Mouse (Mus musculus) gastrocnemius, adult 2 months (tissue): Measurements from ENCODE around the gene Uck2. TPM values are rescaled to one million over a fixed set of nuclear protein-coding genes. Genes with fewer than 3 reads are reported as not detected.

ENCODE experiments used
- DNase-seq: peaks from one replicate; pipeline ENCODE4 v3.0.0; 2022
- H3K27ac ChIP-seq: fragments of 200-600 bp; 2 replicates; pipeline ENCODE4 v1.8.1; 2022; ENCODE audit warnings: mild to moderate bottlenecking
- H3K4me3 ChIP-seq: fragments of 200-600 bp; 2 replicates; pipeline ENCODE4 v1.8.1; 2022; ENCODE audit warnings: mild to moderate bottlenecking, moderate library complexity
- CTCF ChIP-seq: fragments of 200-600 bp; IDR thresholded peaks from 2 replicates; pipeline ENCODE4 v1.8.1; 2022; ENCODE audit warnings: antibody characterized with exemption, mild to moderate bottlenecking, moderate library complexity
- intact Hi-C: fragments of 180-260 bp; cut with DNase I; formaldehyde crosslinking; loops from one replicate; pipeline ENCODE4 v1.15.1; 2025
- total RNA-seq, 2 experiments: library from RNA; stranded (reverse); gene quantifications; 2 replicates each; pipeline ENCODE4 v1.2.3; 2021

Uck2 gene
- total RNA-seq, 2 experiments from 2014 or later: 14.1 to 22.4 TPM

DNA sequence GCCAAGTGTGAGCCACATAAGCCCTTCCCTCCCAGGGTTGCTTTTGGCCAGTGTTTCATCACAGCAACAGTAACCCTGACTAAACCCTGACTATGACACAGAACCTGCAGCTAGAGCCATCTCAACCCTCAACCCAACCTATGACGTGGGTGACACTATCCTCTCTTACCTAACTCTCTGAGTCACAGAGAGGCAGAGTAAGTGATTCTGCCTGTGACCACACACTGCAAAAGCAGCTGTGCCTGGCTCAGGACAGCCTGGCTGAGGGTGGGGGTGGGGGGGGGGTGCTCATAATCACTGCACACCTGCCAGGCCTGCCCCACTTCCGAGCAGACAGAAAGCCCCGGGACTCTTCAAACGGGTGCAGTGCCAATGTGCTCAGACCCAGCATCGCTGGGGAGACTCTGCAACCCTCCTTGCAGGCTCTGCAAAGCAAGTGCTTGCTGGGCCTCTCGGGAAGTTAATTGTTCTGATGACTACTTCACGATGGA is 42.9 kb downstream of the Uck2 start:
- no peak overlapping the region for H3K27ac ChIP-seq
- intact Hi-C loops: no loop called here
- H3K4me3 ChIP-seq: no peak overlapping the region
- no peak for TF ChIP-seq CTCF
- no peak for DNase-seq

DNA sequence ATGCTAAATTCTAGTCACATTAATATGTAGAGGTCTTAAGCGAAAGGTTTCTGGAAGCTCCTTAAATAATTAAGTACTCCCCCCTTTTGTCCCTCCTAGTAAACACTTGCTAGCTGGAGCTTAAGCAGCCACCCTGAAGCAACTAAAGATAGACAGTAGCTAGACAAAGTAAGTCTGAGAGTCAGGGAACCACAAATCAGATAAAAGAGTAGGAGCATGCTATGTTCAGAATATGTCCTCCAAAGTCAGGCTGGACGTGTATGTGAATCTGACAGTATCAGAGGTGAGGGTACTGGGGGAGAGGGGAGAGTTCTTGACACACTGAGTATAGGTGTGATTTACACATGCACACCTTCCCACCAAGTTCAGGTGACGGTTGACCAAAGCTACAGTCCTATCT is 43.6 kb downstream of the Uck2 start:
- TF ChIP-seq CTCF: no peak
- intact Hi-C loops: no loop called here
- Histone ChIP-seq H3K27ac (no peak overlapping the region), H3K4me3 (no peak overlapping the region)
- DNase-seq: no peak

DNA sequence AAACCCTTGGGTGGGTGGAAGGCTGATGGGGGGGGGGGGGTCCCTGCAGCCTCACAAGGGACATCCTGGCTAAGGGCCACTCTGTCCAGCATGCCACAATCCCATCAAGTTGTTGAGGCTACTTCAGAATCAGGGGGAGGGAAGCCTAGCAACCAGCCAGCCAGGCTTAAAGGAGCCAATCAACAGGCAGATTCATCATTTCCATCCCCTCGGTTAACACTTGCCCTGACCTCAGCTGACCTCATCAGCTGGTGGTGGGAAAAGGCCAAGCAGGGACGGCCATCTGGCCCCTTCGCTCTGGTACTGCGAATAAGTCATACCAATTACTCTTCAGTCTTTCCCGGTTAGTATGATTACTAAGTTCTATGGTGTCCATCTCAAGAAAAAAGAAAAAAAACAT is 44.8 kb downstream of the Uck2 start:
- no peak for TF ChIP-seq CTCF
- intact Hi-C loops: no loop called here
- DNase-seq: peak; percentile 42
- no peak overlapping the region for H3K27ac ChIP-seq
- H3K4me3 ChIP-seq: no peak overlapping the region

DNA sequence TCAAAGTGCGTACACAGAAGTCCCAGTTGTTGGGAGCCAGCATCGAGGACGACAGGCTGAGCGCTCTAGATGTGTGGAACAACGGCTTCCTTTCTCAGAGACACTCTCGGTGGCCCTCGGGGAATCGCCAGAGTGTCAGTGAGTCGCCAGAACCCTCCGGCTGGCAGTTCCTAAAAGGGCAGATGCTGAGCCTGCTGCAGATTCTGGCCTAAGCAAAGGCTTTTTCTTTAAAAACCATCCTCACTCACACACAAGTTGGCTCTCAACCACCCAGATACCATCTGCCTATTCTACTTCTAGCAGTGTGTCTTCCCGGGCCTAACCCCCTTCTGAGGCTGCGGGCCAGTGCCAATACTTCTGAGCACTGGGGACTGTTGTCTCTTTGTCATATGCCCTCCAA is 45.2 kb downstream of the Uck2 start:
- Histone ChIP-seq H3K27ac (no peak overlapping the region), H3K4me3 (no peak overlapping the region)
- intact Hi-C loops: no loop called here
- no peak for DNase-seq
- TF ChIP-seq CTCF: no peak

DNA sequence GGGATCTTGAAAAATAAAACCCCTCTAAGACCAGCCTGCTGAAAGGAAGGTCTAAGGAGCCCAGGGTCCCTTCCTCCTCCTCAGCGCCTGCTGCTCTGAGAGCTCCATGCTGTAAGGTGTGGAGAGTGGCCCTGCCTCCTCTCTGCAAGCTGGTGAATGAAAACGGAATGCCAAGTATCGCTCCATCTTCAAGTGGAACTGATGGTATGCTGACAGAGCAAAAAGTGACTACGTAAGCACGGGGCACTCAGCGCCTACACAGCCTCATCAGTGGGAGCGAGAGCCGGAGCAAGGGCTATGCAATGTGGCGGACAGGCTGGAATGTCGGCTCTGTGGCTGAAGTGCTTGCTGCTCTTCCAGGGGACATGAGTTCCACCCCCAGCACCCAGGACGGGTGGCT is 47.3 kb downstream of the Uck2 start:
- Histone ChIP-seq H3K4me3 (no peak overlapping the region), H3K27ac (no peak overlapping the region)
- no peak for DNase-seq
- no peak for TF ChIP-seq CTCF
- intact Hi-C loops: no loop called here

DNA sequence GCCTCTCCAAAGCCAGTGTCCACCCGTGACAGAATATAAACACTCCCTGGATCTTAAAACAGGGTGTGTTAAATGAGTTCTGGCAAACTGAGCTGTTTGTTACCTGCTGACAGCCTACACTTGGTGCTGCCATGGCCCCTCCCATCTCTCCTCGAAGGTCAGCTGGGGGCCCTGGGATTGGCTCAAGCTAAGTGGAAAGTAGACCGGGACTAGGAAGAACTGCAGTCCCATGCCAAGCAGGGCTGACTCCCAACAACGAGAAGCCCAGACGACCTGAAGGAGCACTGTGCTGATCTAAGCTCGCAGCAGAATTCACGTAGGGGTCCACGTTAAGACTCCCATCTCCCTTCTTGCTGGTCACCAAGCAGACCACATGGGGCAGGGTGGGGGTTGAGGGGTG is 48.3 kb downstream of the Uck2 start:
- no peak for TF ChIP-seq CTCF
- peak; percentile 69 for DNase-seq
- intact Hi-C loops: no loop called here

DNA sequence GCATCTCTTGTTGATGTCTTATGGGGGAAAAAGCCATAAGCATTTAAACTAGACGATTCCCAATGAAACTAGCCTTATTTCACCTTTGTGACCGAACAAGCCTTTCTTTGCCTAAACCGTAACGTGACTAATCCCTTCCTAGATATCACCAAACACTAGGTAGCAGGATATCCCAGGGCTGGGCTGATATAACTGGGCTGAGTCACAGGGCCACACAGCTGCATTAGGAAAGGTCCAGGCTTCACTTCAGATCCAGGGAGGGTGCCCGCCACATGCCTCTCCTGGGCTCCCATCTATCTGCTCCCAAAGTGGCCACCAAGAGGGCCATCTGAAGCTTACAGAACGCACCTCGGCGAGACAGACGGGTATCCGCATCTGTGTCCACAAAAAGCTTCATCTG is 50.8 kb downstream of the Uck2 start:
- DNase-seq: no peak
- intact Hi-C loops: loop anchor here (5.0 kb wide), 1 partner anchor 33 kb away; no protein-coding TSS in a partner anchor
- no peak for TF ChIP-seq CTCF
- Histone ChIP-seq H3K4me3 (no peak overlapping the region), H3K27ac (no peak overlapping the region)

More for the DNA sequence above, 48.3 kb downstream of the Uck2 start:
- no peak overlapping the region for H3K4me3 ChIP-seq
- no peak overlapping the region for H3K27ac ChIP-seq

DNA sequence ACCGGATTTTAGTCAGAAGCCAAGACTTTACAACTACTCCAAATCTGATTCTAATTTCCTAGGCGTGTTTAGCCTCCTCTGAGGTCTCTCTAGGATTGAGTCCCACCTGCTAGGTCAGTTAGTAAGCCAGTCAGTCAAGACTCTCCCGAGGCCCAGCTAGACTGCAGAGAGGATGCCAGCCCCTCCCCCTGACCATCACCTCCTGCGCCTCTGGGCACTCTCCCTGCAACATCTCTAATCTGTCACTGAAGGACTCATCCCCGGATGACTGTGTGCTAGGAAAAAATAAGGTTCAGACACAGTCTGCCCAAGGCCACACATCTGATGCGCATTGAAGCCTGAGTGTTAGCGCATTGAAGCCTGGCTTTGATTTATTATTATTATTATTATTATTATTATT is 52.2 kb downstream of the Uck2 start:
- Histone ChIP-seq H3K4me3 (no peak overlapping the region), H3K27ac (no peak overlapping the region)
- DNase-seq: no peak
- no peak for TF ChIP-seq CTCF
- intact Hi-C loops: loop anchor here (5.0 kb wide), 1 partner anchor 34 kb away; no protein-coding TSS in a partner anchor

DNA sequence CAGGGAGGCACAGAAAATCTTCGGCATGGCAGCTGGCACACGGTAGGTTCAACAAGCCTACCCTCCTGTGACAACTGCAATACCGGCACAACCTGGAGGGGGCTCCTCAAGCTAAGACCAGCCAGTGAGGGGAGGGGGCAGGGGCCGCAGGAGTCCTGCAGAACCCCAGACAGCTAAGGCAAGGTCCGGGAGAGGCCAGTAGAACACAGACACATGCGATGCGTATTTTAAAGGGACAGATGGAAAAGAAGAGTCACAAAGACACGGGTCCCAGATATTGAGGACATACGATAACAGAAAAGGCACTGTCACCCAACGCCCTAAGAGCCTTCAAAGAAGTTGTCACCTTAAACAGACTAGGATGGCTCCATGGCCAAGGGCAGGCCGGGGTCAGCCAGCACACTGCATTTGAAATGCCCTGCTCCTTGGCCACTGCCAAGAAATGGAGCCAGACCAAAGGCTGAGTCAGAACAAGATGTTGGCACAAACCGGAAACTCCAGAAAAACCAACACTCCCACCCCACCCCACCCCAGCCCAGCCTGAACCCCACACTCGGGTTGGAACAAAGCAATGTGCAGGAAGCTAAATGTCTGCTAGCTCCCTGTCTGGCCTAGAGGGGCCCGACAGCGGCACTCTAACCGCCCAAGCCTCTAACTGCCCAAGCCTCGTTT is 53.4 kb downstream of the Uck2 start:
- Histone ChIP-seq H3K27ac (peak overlapping the region; percentile 6; the same call in 1 of the 2 replicates), H3K4me3 (no peak overlapping the region; the same call in none of the 2 replicates)
- TF ChIP-seq CTCF: peak; percentile 36
- intact Hi-C loops: loop anchor here (5.0 kb wide), 1 partner anchor 36 kb away; no protein-coding TSS in a partner anchor
- peak; percentile 45 for DNase-seq

DNA sequence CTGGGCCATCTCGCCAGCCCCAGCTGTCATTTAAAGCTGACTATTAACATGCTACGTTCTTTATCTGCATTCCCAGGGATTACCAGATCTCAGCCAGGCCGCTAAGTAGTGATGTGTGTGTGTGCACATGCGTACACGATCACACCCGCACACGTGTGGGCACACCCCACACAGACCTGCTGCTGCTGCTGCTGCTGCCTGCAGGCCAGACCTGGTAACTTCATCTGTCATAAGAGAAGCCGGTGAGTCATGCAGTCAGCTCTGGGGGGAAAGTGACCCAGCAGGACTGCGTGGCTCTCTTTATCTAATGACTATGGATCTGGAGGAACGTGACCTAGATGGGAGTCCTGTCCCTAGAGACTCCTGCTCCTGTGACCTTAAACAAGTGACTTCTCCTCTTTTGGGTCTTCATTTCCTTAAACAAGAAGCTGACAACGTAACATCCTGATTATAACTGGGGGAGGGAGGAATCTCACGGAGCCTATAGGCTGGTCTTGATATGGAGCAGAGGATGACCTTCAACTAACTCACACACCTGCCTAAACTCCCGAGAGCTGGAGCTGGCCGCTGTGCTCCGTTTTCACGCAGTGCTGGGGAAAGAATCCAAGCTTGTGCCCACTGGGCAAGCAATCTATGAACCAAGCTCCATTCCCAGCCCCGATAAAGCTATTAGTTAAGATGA is 54.0 kb downstream of the Uck2 start:
- peak overlapping the region; percentile 6; the same call in 1 of the 2 replicates for H3K27ac ChIP-seq
- no peak overlapping the region; the same call in none of the 2 replicates for H3K4me3 ChIP-seq
- intact Hi-C loops: loop anchor here (5.0 kb wide), 1 partner anchor 36 kb away; no protein-coding TSS in a partner anchor
- peak; percentile 51 for DNase-seq
- peak; percentile 13; the same call in 1 of the 2 replicates for TF ChIP-seq CTCF

DNA sequence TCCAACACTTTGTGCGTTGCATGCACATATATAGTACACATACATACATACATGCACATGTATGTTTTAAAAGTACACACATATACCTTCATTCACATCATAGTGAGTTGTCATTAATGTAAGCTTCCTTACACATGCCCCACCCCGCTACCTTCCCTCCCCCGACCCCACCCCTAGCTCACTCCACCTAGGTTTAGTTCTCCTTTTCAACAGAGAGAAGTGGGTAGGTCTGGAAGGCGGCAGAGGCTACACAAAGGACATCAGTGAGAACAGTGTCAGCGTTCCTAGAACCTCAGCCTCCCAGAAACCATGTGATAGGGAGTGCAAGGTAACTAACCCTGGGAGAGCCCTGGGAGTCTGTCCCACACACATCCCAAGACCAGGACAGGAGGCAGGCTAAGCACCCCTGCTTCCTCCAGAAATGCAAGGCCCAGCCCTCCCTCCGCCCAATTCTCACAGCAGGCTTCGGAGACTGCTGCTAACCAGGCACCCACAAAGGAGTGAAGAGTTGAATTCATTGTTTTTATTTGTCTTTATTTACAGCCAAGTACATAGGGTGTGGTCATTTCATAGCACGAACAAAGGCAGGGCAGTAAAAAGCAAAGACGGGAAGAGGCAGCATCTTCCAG is 62.6 kb downstream of the Uck2 start:
- H3K27ac ChIP-seq: no peak overlapping the region
- no peak for TF ChIP-seq CTCF
- H3K4me3 ChIP-seq: no peak overlapping the region
- intact Hi-C loops: no loop called here
- DNase-seq: no peak

DNA sequence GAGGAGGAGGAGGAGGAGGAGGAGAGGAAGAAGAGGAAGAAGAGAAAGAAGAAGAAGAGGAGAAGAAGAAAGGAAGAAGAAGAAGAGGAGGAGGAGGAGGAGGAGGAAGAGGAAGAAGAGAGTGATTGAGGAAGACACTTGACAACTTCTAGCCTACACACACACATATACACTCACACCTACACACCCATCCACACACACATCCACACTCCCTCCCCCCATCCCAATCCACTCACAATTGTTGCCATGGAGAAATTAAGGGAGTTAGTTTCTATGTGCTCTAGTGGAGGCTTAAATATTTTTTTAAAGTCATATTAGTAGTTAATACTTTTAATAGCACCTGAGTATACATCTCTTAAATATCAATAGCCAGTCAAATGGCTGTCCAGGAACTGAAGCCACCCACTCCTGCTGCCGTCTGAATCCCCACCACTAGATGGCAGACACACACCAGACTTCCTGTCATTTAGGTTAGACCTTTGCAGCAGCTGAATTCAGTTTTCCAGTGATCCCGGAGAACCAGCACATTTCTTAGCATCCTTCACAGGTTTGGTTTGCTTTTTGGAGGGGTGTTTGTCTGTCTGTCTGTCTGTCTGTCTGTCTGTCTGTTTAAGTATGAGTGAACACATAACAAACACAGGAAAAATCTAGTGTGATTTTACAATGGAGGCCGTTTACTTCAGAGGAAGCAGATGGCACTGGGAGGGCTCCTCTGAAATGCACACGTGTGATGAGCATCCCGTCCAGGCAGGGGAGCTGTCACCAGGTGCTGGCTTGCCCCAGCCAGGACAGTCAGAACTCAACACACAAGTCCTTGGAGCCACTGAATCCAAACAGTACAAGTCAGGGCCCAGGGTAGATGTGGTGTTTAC is 64.6 kb downstream of the Uck2 start:
- Histone ChIP-seq H3K4me3 (no peak overlapping the region), H3K27ac (no peak overlapping the region)
- intact Hi-C loops: loop anchor here (1.0 kb wide), 1 partner anchor 117 kb away; no protein-coding TSS in a partner anchor
- TF ChIP-seq CTCF: peak; percentile 94
- peak; percentile 83 for DNase-seq
